Mouse (Mus musculus) left cerebral cortex, postnatal 25 days (tissue): Measurements from ENCODE around the gene Rai1. TPM values are rescaled to one million over a fixed set of nuclear protein-coding genes. Genes with fewer than 3 reads are reported as not detected.

Experiments used
- DNase-seq, 2 experiments: peaks; one replicate each; pipeline ENCODE4 v3.0.0; 2022; ENCODE audit warnings: low spot score in 2 of 2, mixed read lengths in 1 of 2
- intact Hi-C: fragments of 180-260 bp; cut with DNase I; formaldehyde crosslinking; loops from one replicate; pipeline ENCODE4 v1.15.1; 2025
- total RNA-seq, 2 experiments: library from RNA; stranded (reverse); gene quantifications; 2 replicates each; pipeline ENCODE4 v1.2.3; 2021

The Rai1 gene
- total RNA-seq, 2 experiments from 2014 or later: 59.4 to 69.2 TPM

- intact Hi-C loops: no loop called here
- no peak for DNase-seq
These were observed 100.2 kb downstream of the Rai1 start for GRCm38 (mm10) chr11:60205026-60205425.

GRCm38 (mm10) chr11:60206207-60206606 is 101.4 kb downstream of the Rai1 start:
- intact Hi-C loops: no loop called here
- DNase-seq: no peak

GRCm38 (mm10) chr11:60208201-60208600 is 103.4 kb downstream of the Rai1 start:
- DNase-seq: no peak

GRCm38 (mm10) chr11:60208712-60209111 is 103.9 kb downstream of the Rai1 start:
- no peak for DNase-seq
- intact Hi-C loops: no loop called here

More at GRCm38 (mm10) chr11:60208201-60208600, 103.4 kb downstream of the Rai1 start:
- intact Hi-C loops: no loop called here

- peak; percentile 78 for DNase-seq
- intact Hi-C loops: no loop called here
These were observed 104.6 kb downstream of the Rai1 start for GRCm38 (mm10) chr11:60209217-60209932.

- intact Hi-C loops: no loop called here
- no peak for DNase-seq
These were observed 105.1 kb downstream of the Rai1 start for GRCm38 (mm10) chr11:60209933-60210249.

- peak; percentile 83 for DNase-seq
- intact Hi-C loops: no loop called here
These were observed 105.5 kb downstream of the Rai1 start for GRCm38 (mm10) chr11:60210305-60210724.

GRCm38 (mm10) chr11:60211152-60211551 is 106.3 kb downstream of the Rai1 start:
- DNase-seq: no peak
- intact Hi-C loops: no loop called here

- intact Hi-C loops: no loop called here
- DNase-seq: no peak
These were observed 106.9 kb downstream of the Rai1 start for GRCm38 (mm10) chr11:60211761-60212160.

GRCm38 (mm10) chr11:60213266-60213665 is 108.5 kb downstream of the Rai1 start:
- DNase-seq: no peak
- intact Hi-C loops: no loop called here

GRCm38 (mm10) chr11:60216671-60217070 is 111.9 kb downstream of the Rai1 start:
- DNase-seq: no peak
- intact Hi-C loops: no loop called here

- intact Hi-C loops: no loop called here
- DNase-seq: no peak
These were observed 112.7 kb downstream of the Rai1 start for GRCm38 (mm10) chr11:60217467-60217866.

GRCm38 (mm10) chr11:60219609-60220008 is 114.8 kb downstream of the Rai1 start:
- intact Hi-C loops: no loop called here
- DNase-seq: no peak

- intact Hi-C loops: no loop called here
- DNase-seq: peak; percentile 88 to 90
These were observed 115.5 kb downstream of the Rai1 start for GRCm38 (mm10) chr11:60220291-60220804.

GRCm38 (mm10) chr11:60221425-60221824 is 116.6 kb downstream of the Rai1 start:
- DNase-seq: no peak
- intact Hi-C loops: no loop called here

GRCm38 (mm10) chr11:60222085-60222468 is 117.3 kb downstream of the Rai1 start:
- DNase-seq: no peak
- intact Hi-C loops: no loop called here

GRCm38 (mm10) chr11:60222469-60223236 is 117.8 kb downstream of the Rai1 start, which contains the start of gene Srebf1:
Gene Srebf1, minus strand, starts transcription at chr11:60222581.
- intact Hi-C loops: no loop called here
- peak; percentile 64 to 73 for DNase-seq

- DNase-seq: no peak
- intact Hi-C loops: no loop called here
These were observed 119.9 kb downstream of the Rai1 start for GRCm38 (mm10) chr11:60224676-60225075.

GRCm38 (mm10) chr11:60225874-60226273 is 121.1 kb downstream of the Rai1 start:
- intact Hi-C loops: no loop called here
- no peak for DNase-seq

- no peak for DNase-seq
- intact Hi-C loops: no loop called here
These were observed 123.7 kb downstream of the Rai1 start for GRCm38 (mm10) chr11:60228525-60228924.

GRCm38 (mm10) chr11:60229821-60230220 is 125.0 kb downstream of the Rai1 start:
- DNase-seq: no peak
- intact Hi-C loops: no loop called here
